Mouse (Mus musculus) E14TG2a.4 (cell line): Measurements from ENCODE around the gene Itpr2.

Source experiments
- CTCF ChIP-seq: conservative IDR thresholded peaks from 2 replicates; pipeline ENCODE4 v1.5.1; 2014; ENCODE audit warnings: low read length
- NANOG ChIP-seq: IDR thresholded peaks from 2 replicates; pipeline ENCODE4 v1.6.1; 2014; ENCODE audit warnings: borderline replicate concordance, low read length, mixed read lengths

- TF ChIP-seq CTCF (no peak), NANOG (no peak)
These were observed 9.5 kb upstream of the Itpr2 start for GRCm38 (mm10) chr6:146511511-146511910.
